Mouse (Mus musculus) ovary, postnatal 14 days (tissue): Measurements from ENCODE around the gene Eya2.
A peak's percentile ranks its signal among the peaks of the same experiment; 100 is the strongest.
"Not testable (repeated sequence)": the region's sequence is repeated elsewhere in the genome, so short reads cannot be mapped to it uniquely, and the experiment has no call there.

Experiments used
- DNase-seq: peaks from one replicate; pipeline ENCODE4 v3.0.0; 2022; ENCODE audit warnings: low spot score

Eya2 gene

DNA sequence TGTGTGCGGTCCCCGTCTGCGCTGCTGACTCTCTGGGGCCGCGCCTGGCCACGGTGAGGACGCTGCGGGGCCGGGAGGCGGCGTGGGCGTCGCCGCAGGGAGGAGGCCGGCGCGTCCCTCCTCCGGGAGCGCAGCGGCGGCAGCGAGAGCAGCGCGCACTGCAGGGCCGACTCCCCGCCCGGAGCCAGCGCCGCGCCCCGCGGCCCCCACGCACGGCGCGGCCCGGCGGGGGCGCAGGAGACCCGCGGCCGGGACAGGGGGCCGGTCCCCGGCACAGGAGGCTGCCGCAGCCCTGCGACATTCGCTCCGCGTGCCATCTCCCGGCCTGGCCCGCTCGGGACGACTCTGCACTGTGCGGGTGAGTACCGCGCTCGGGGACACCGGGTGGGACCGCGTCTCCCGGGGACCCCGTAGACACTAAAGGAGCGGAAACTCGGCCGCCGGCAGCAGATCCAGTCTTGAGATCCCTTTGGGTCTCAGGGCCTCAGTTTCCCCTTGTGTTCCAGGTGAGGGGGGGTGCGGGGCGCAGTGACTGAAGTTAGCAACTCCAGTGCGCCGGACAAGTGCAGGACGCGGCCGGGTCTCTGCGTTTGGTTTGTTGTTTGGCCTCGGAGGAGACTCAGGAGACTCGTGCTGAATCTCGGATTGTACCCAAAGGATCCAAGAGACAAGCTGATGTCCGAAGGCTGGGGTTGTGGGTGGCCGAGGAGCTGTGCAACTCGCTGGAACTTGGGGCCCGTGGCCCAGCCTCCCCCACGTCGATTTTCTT, at the start of gene Eya2:
Gene Eya2, plus strand, starts transcription at position 126 of the 769 bp plus-strand sequence.
- DNase-seq, result no peak

DNA sequence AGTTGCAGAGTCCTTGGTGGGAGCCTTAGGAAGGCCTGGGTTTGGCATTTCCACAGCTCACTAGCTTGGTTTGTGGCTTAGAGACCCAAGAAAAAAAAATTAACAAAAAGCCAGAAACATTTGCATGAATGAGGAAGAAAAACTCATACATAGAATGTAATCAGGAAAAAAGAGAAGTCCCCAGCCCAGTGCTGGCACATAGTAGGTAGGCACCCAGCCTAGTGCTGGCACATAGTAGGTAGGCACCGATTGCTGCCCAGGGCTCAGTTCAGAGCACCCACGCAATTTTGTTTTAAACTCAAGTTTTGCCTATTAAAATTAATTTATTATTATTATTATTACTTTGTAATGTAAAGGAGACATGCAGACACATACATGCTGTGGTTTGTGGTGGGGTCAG, 49.1 kb upstream of the Eya2 start:
- no peak for DNase-seq

DNA sequence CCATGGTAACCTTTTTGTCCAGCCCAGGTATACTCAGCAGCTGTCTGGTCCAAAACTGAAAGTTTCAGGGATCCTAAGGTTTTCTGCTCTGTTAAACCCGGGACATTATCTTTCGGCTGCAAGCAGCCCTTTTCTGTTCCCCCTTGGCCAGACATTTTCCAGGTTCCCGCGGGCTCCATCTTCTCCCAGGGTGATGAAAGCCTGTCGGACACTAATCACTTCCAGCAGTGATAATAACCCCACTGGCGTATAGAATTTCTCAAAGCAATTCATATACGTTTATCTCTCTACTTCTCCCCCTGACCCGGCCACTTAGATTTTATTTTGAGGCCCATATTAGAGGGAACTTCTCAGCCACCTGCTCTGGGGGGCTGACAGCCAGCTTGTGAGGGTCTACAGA, 48.5 kb upstream of the Eya2 start:
- DNase-seq, result no peak

DNA sequence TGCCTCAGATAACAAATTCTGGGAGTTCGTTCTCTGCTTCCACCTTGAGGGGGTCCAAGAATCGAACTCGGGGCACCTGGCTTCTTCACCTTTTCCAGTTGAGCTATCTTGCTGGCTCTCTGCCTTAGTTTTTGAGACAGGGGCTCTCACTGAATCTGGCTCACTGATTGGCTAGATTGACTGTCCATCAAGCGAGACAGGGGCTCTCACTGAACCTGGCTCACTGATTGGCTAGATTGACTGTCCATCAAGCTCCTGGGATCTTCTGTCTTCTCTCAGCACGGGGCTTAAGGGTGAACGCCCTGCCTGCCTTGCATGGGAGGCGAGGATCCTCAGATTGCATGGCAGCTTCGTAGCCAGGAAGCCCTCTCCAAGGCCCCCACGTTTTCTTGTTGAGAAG, 47.4 kb upstream of the Eya2 start:
- peak; percentile 21 for DNase-seq

DNA sequence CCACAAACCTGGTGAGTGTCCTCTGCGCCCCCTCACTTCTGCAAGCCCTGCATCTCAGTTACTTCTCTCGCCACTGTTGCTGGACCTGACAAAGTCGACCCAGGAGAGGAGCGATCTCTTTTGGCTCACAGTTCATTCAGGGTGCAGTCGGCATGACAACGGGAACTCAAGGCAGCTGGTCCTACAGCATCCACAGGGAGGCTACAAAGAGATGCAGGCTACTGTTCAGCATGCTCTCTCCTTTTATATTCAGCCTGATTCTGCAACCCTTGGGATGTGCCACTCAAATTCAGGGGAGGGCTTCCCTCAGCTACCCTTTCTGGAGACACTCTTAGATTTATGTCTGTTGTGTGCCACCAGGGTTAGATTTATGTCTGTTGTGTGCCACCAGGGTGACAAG, 46.2 kb upstream of the Eya2 start:
- DNase-seq, result no peak

DNA sequence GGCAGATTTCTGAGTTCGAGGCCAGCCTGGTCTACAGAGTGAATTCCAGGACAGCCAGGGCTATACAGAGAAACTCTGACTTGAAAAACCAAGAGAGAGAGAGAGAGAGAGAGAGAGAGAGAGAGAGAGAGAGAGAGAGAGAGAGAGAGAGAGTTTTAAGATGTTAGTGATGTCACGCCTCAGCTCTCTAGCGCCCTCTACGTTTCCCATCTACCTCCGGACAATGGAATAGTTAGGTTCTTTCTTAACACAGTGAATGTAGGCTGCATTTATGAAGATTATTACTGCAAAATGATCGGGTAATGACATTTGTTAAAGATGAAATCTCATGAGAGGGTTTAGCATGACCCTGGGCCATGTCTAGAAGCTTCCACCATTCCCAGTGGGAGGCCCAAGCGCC, 44.4 kb upstream of the Eya2 start:
- DNase-seq, result not testable (repeated sequence)

DNA sequence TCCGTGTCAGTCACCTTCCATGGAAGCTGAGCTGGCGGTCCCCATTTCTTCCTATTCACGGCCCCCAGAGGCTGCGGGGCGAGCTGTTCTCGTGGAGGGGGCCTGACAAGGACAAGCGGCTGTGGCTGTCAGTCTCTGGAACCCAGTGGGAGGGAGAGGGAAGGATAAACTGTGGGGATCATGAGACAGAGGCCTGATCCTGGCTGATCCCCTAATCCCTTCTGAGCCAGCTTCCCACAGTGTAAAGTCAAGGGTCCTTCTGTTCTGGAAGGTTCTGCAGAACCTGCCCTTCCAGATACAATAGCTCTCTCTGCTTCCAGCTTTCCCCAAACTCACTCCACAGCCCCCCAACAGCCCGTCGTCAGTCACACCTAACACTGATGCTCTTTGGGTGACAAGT, 40.8 kb upstream of the Eya2 start:
- DNase-seq, result no peak

DNA sequence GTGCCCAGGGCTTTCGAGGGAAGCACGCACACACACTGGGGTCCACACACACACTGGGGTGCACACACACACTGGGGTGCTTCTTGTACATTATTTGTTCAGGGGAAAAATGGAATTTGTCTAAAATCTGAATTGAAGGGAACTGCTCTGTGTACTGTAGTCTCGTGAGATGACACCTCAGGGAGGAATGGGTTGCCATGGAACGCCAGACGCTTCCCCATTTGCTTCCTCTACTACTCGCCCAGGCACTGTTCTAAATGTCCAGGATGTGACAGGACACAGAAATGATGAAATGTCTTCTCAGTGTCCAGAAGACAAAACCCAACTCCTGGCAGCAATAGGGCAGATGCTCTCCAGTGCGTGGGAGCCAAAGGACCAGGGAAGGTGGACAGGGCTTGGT, 37.6 kb upstream of the Eya2 start:
- DNase-seq, result no peak

DNA sequence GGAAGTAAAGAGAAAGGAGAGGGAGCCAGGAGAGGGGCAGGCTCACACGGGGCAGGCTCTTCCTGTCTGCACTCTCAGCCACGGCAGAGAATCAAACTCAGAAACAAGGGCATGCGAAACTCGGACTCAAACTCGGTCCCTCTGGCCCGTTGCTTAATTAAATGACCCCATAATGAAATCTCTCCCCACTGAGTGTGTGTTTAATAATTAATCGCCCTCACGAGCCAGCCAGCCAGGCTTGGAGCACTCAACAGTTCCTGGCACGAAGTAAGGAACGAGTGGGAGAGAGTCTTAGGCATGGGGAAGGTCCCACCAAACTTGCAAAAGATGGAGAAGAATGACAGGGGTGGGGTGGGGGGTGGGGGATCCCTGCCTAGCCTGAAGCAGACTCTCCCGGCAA, 35.9 kb upstream of the Eya2 start:
- no peak for DNase-seq

DNA sequence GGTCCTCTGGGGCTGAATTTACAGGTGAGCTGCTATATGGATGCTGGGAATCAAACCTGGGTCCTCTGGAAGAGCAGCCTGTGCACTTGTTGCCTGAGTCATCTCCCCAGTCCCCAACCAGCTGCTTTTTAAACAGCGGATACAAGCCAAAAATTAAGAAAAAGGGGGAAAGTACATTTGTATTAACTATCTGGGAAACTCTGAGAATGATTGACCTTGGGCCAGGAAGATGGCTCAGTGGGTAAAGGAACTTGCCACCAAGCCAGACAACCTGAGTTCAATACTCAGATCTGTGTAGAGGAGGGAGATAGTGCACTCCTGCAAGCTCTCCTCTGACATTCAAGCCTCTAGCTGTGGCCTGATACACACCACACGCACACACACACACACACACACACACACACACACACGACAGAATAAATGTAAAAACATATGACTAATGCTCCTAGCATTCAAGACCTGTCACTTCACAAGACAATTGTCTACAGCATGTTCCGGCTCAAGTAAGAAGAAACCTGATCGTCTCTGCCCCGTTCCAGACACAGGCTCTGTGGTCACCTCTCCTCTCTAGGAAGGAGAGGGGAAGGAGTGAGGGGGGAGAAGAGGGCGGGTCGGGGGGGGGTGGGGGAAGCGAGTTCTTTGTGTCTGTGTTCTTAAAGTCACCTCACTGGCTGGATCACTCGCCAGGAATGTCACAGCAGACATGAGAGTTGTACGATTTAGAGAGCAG, 35.2 kb upstream of the Eya2 start:
- DNase-seq, result no peak

DNA sequence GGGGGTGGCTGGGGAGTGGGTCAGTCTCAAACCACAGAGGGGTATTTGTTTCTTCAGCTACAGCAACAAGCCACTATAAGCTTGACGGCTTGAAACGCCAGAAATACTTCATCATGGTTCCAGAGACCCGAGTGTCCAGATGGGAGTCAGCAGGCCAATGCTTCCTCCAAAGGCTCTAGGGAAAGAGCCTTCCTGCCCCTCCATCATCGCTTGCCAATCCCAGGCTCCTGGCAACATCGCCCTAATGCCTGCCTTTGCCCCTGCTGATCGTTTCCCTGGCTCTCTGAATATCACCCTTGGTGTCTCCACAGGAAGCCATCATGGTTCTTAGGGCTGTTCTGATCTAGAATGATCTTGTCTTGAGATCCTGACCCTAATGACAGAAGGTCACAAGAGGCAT, 33.0 kb upstream of the Eya2 start:
- no peak for DNase-seq

DNA sequence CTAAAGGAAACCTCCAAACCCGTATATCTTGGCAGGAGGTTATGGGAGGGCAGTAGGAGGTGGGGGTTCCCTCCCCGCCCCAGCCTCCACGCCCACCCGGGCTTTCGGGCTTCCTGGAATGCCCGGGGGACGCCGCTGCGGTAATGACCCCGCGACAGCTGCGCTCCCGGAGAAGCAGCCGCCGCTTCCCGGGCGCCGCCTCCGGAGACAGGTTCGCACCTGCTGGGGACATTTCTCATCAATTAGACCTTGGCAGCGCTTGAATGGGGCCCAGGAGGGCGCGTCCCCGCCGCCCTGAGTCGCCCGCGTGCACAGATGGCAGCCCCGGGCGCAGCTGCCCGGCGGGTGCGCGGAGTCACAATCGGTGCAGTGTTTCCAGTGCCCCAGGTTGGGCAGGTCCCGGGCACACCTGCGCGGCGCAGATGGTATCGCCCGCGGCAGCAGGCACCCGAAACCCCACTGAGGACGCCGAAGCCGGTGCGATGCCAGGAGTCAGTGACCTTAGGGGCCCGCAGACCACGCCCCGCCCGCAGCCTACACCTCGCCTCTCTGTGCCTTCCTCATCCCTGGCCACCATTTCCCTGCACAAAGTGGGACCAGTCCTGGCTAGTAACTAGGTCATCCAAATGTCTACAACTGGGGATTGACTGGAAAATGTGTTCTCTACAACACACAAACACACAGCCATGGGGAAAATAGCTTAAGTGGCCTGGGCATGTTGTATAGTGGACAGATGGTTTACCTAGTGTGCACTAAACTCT, 31.4 kb upstream of the Eya2 start:
- no peak for DNase-seq

DNA sequence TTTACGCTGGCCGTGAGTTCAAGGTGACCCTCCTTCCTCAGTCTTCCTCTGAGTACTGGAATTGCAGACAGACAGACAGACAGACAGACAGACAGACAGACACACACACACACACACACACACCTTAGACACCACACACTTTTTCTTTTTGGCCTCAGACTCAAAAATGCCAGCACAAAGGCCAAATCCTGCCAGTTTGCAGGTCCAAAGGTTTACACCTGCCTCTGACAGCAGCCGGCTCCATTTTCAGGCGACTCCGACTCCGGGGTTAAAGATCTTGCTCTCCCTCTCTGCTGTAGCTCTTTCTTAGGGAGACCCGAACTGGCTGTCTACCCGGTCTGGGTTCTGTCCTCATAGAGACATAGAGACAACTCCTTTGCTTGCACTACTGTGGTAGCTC, 30.7 kb upstream of the Eya2 start:
- no peak for DNase-seq

DNA sequence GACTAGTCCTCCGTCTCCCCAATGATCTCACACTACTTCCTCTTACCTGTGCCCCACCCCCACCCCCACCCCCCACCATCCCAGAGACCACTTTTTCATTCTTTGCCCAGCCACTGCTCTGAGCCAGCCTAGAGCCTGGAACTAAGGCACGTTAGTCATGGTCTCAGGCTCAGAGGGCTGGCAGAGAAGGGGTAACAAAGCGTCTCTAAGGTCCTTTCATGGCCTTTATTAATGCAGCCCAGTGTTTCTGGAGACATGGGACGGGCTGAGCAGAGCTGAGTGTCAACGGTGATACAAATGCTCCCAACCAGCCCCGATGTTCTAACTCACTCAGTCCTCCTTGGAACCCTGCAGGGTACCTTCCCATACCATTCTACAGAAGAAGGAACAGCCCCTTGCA, 30.2 kb upstream of the Eya2 start:
- no peak for DNase-seq

DNA sequence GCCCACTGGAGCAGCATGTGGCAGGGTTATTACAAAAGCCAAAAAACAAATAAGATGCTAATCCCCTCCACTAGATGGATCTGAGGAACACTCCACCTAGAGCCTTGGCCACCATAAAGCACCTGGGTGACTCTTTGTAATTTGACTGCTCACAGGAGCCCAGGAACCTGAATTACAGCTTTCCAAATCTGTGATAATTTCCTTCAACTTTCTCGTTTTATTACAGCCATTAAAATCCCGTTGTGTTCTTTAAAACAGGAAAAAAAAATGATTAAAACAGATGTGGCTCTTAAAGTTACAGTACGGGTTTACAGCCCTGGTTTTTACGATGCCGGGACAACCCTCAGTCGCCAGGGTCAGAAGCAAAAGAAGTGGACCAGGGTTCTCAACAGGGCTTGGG, 27.9 kb upstream of the Eya2 start:
- no peak for DNase-seq

DNA sequence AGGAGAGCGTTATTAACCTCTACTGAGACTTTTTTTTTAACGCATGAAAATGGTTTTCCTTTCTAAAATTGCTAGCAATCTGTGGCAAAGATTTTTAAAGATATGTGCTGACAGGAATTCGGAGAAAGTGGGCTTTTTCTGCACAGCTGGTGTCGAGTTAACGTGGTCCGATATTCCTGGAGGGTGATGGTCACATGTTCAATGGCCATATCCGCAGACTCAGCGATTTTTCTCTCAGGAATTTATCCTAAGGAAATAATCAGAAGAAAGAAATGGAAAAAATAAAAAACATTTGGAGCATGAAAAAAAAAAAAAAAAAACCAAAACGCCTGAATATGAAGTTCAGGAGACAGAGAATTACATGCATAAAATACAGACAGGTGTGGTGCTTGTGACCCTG, 27.0 kb upstream of the Eya2 start:
- no peak for DNase-seq

DNA sequence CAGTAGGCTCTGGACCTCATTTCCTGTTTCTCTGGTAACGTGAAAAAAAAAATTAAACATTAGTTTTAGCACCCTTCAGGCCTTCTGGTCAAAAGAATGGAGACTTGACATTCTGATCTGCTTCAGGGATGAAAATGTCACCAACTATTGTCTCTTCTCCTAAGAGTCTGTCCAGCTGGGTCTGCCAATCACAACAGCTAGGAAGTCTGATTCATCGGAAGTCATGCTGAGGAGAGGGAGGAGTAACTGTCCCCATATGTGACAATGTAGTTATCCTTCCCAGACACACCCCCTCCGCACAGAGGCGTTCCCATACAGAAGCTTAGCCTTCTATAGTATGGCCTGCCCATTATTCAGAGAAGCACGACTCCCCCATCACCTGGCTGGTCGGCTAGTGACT, 25.9 kb upstream of the Eya2 start:
- DNase-seq, result no peak

DNA sequence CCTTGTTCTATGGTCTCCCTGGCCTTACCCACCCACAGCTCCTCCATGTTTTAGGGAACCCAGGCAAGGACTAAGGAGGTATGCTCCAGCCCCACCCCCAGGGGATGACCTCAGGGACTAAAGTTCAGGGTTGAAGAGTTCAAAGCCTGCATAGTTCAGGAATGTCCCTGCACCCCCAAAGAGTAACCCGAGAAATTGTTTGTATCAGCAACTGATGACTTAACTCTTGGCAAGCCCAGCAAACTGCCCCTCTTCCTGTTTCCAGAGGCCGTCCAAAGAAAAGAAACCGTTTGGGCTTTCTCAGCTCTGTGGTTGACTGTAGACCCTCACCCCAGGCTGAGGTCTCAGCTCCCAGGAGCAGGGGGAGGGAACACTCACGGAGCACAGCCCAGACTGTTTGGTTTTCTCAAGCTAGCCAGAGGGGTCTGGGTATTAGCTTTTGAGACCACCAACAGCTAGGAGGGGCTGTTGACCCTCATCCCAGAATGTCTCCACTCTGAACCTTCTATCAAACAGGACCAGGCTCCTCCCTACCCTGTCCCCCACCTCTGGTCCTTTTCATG, 23.5 kb upstream of the Eya2 start:
- DNase-seq, result no peak

DNA sequence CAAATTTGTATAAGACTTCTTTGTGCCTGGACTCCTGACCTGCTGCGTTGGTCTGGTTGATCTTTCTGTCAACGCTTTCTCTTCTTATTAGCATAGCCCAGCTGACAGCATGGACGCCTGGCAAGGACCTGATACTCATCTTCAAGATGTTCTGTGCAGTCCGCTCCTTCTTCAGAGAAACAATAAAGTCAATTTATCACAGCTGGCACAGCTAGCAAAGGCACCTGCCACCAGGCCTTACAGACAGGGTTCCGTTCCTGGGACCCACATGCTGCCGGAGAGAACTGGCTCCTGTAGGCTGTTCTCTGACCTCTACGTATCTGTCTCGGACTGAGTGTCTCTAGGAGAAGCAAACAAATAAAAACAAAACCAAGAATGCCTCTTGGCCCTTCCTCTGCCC, 11.8 kb upstream of the Eya2 start:
- no peak for DNase-seq

DNA sequence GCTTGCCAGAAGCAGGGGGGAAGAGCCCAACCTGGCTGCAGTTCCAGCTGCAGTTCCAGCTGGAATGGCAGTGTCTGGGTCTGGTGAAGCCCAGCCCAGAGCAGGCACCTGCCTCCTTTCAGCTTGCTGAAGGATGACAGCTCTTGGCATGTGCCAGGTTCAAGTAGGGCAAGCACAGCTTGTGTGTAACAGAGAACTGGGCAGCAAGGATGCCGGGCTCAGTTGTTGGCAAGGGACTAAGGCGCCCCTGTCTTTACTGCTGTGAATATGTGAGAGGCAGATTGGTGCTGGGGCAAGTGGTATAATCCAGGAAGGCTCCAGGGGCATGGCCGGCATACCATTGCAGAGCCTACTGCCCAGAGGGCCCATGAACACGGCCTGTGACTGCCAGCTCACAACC, 11.3 kb upstream of the Eya2 start:
- DNase-seq, result no peak

DNA sequence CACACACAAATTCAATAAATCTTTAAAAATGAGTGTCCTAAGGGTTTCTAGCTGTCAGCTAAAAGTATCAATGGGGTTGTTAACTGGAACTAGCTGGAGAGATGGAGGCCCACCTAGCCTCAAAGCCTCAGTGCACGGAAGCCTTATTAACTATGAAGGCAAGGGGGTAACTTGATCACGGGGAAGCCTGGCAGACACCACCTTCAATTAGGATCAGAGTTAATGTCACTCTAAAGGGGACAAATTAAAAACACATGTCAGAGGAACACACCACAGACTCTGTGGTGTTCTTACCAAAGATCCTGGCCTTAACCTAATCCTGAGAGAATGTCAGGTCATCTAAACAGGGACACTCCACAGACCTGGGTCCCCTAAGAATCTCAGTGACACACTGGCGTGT, 10.3 kb upstream of the Eya2 start:
- DNase-seq, result no peak

DNA sequence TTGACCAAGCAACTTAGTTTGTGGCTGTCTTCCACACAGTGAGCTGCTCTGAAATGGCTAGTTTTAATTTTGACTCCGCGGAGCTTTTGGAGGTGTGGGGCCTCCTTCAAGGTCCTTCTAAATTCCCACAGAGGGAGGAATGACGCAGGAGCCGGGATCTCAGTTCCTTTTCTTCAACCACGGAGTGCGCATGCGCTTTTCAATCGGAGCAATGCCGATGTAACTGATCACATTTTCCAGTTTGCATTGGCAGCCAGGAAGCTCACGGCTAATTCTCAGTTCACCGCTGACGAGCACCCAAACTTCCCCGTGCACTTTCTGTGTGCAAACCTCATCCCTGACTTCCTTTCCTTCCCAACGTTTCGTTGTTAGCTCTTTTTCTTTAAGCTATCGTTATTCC, 4.1 kb upstream of the Eya2 start:
- no peak for DNase-seq

DNA sequence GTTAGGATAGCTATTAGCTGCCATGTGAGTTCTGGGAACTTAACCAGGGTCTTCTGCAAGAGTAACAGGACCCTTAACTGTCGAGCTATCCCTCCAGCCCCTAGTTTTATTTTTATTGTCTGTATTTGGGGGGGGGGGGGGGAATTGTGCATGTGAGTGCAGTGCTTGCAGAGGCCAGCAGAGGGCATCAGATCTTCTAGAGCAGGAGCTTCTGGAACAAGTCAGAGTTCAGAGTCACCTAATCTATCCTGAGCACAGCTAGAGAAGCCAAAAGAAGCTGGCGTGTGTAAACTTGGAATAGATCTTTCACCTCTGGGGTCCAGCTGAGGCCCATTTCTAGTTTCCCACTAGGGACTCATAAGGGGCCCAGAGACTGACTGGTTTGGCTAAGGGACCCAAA, 1.1 kb upstream of the Eya2 start:
- DNase-seq, result no peak
